Comparison of ENCODE assay signal across 8 mouse cellular contexts in genomic region chr10:83648131-83649020, GRCm38 (mm10). TPM values are rescaled to one million over a fixed set of nuclear protein-coding genes. Genes with fewer than 3 reads are reported as not detected.
DNase-seq lines count a peak whose midpoint lies in the region; ATAC-seq and TF ChIP-seq lines count a peak whose summit lies in the region.

Gene Appl2, minus strand, starts transcription at chr10:83648738.

- under 1% methylated on average over 59 of the region's 59 CpGs for WGBS in forebrain, embryonic 12.5 days
- WGBS in heart, embryonic 16.5 days = under 1% methylated on average over 50 of the region's 59 CpGs
- under 1% methylated on average over 56 of the region's 59 CpGs for WGBS in liver, embryonic 14.5 days (ENCODE audit: insufficient replicate concordance)
- under 1% methylated on average over 59 of the region's 59 CpGs for WGBS in stomach, embryonic 15.5 days

- H3K27me3 ChIP-seq in forebrain, embryonic 12.5 days = no peaks in the 10 kb centered on the region
- H3K27me3 ChIP-seq in heart, embryonic 16.5 days (ENCODE audit: control insufficient read depth, insufficient read depth, low read length) = no peaks in the 10 kb centered on the region
- peaks cover 25% of the 10 kb centered on the region for H3K27me3 ChIP-seq in liver, embryonic 14.5 days (ENCODE audit: control insufficient read depth, insufficient read depth, low read length)
- no peaks in the 10 kb centered on the region for H3K27me3 ChIP-seq in stomach, embryonic 15.5 days (replicated peaks)

- peak within 1 kb of the TSS; percentile 77 for H3K9ac ChIP-seq in forebrain, embryonic 12.5 days
- peak within 1 kb of the TSS; percentile 89 for H3K9ac ChIP-seq in heart, embryonic 16.5 days (ENCODE audit: low read length)
- peak within 1 kb of the TSS; percentile 13 for H3K9ac ChIP-seq in liver, embryonic 14.5 days (replicated peaks)
- peak within 1 kb of the TSS; percentile 87 for H3K9ac ChIP-seq in stomach, embryonic 15.5 days

- H3K4me1 ChIP-seq in brown adipose tissue, adult 24 weeks (ENCODE audit: control insufficient read depth, insufficient read depth, insufficient read length, low read length) = peaks cover 13% of the 10 kb centered on the region
- peaks cover 40% of the 10 kb centered on the region for H3K4me1 ChIP-seq in forebrain, embryonic 12.5 days
- H3K4me1 ChIP-seq in heart, embryonic 16.5 days (ENCODE audit: control insufficient read depth, insufficient read depth, low read length) = peaks cover 30% of the 10 kb centered on the region
- peaks cover 14 to 36% of the 10 kb centered on the region in 2 experiments for H3K4me1 ChIP-seq in liver, embryonic 14.5 days (replicated peaks; ENCODE audit: control insufficient read depth in 2 of 2, insufficient read depth in 2 of 2, low read length in 1 of 2)
- peaks cover 19% of the 10 kb centered on the region for H3K4me1 ChIP-seq in stomach, embryonic 15.5 days

- H3K36me3 ChIP-seq in forebrain, embryonic 12.5 days (replicated peaks) = no peaks in the 10 kb centered on the region
- no peaks in the 10 kb centered on the region for H3K36me3 ChIP-seq in heart, embryonic 16.5 days (ENCODE audit: control insufficient read depth, insufficient read depth)
- no peaks in the 10 kb centered on the region for H3K36me3 ChIP-seq in liver, embryonic 14.5 days (replicated peaks; ENCODE audit: control insufficient read depth, insufficient read depth, low read depth)
- H3K36me3 ChIP-seq in stomach, embryonic 15.5 days = no peaks in the 10 kb centered on the region

- peak within 1 kb of the TSS; percentile 70 for H3K4me2 ChIP-seq in forebrain, embryonic 12.5 days
- H3K4me2 ChIP-seq in heart, embryonic 16.5 days (ENCODE audit: low read depth, low read length) = peak within 1 kb of the TSS; percentile 78
- peak within 1 kb of the TSS; percentile 56 for H3K4me2 ChIP-seq in liver, embryonic 14.5 days (ENCODE audit: low read depth)
- peak within 1 kb of the TSS; percentile 72 for H3K4me2 ChIP-seq in stomach, embryonic 15.5 days

- peak; percentile 71 for ATAC-seq in CD4-positive, CD25-positive, alpha-beta regulatory T cell, adult 4 months
- peak; percentile 97 for ATAC-seq in forebrain, embryonic 12.5 days (ENCODE audit: low FRiP score)
- ATAC-seq in heart, embryonic 16.5 days (replicated peaks; ENCODE audit: extremely low read depth, insufficient read depth, low FRiP score) = peak; percentile 95
- peak; percentile 63 for ATAC-seq in liver, embryonic 14.5 days (ENCODE audit: insufficient read depth)
- peak; percentile 92 for ATAC-seq in stomach, embryonic 15.5 days (ENCODE audit: insufficient read depth, low FRiP score, low read depth)

- no peaks in the 10 kb centered on the region for H3K9me3 ChIP-seq in forebrain, embryonic 12.5 days
- H3K9me3 ChIP-seq in heart, embryonic 16.5 days (replicated peaks; ENCODE audit: control insufficient read depth, low read length) = no peaks in the 10 kb centered on the region
- H3K9me3 ChIP-seq in liver, embryonic 14.5 days (ENCODE audit: control insufficient read depth, low read length) = no peaks in the 10 kb centered on the region
- no peaks in the 10 kb centered on the region for H3K9me3 ChIP-seq in stomach, embryonic 15.5 days

- TF ChIP-seq CTCF in liver, embryonic 14.5 days (IDR thresholded peaks at IDR 0.05; ENCODE audit: low read depth) = 0 out of 2 replicates have a peak, but pooled peaks have one; percentile 4

- peak; percentile 97 for DNase-seq in kidney, postnatal 36 days
- peak in 2 of 3 experiments; percentile 24 to 41 for DNase-seq in liver, embryonic 14.5 days (ENCODE audit: low read depth in 3 of 3, low spot score in 3 of 3)
- DNase-seq in neural tube, embryonic 10.5 days (ENCODE audit: extremely low spot score, low spot score) = peak; percentile 92

- TF ChIP-seq EP300 in liver, embryonic 14.5 days (IDR thresholded peaks at IDR 0.05; ENCODE audit: low read depth) = no peak

- peak within 1 kb of the TSS; percentile 100 for H3K4me3 ChIP-seq in brown adipose tissue, adult 24 weeks (ENCODE audit: insufficient read depth, low read depth, low read length)
- H3K4me3 ChIP-seq in forebrain, embryonic 12.5 days (replicated peaks) = peak within 1 kb of the TSS; percentile 83
- peak within 1 kb of the TSS; percentile 88 for H3K4me3 ChIP-seq in heart, embryonic 16.5 days (ENCODE audit: low read length)
- H3K4me3 ChIP-seq in liver, embryonic 14.5 days (ENCODE audit: insufficient read depth in 1 of 2, low read depth in 2 of 2, low read length in 2 of 2) = peak within 1 kb of the TSS; percentile 52 to 67
- H3K4me3 ChIP-seq in stomach, embryonic 15.5 days (replicated peaks) = peak within 1 kb of the TSS; percentile 79

- H3K27ac ChIP-seq in brown adipose tissue, adult 24 weeks (replicated peaks; ENCODE audit: low read depth, low read length) = peak within 1 kb of the TSS; percentile 77
- peak within 1 kb of the TSS; percentile 81 for H3K27ac ChIP-seq in forebrain, embryonic 12.5 days
- peak within 1 kb of the TSS; percentile 93 for H3K27ac ChIP-seq in heart, embryonic 16.5 days (ENCODE audit: low read length)
- no peak within 1 kb of the TSS for H3K27ac ChIP-seq in liver, embryonic 14.5 days
- peak within 1 kb of the TSS; percentile 86 for H3K27ac ChIP-seq in stomach, embryonic 15.5 days

RNA-seq across cellular contexts. Expression of gene Appl2, which starts in this region (rescaled TPM):
- polyA plus RNA-seq in CD4-positive, CD25-positive, alpha-beta regulatory T cell, adult 4 months (2017; shearing (Covaris generic)) = 1 to 10 TPM; 4.0 to 7.8 TPM
- polyA plus RNA-seq in brown adipose tissue, adult 24 weeks (2012; ENCODE audit: insufficient read depth, insufficient read length, missing spikeins) = 15.2 and 19.1 TPM in 2 replicates
- polyA plus RNA-seq in forebrain, embryonic 12.5 days (2016; fragmentation: Nextera tagmentation; extraction: Ambion mirVana) = 41.4 and 47.6 TPM in 2 replicates
- 37.9 and 42.1 TPM in 2 replicates for polyA plus RNA-seq in heart, embryonic 16.5 days (2015; fragmentation: Nextera tagmentation; extraction: Ambion mirVana)
- polyA plus RNA-seq in liver, embryonic 14.5 days (2012; rRNA removed) = 4.6 and 6.9 TPM in 2 replicates
- 5.4 and 8.7 TPM in 2 replicates for polyA plus RNA-seq in liver, embryonic 14.5 days (2014; fragmentation: Nextera tagmentation; extraction: Ambion mirVana)
- 61.4 and 70.1 TPM in 2 replicates for polyA plus RNA-seq in stomach, embryonic 15.5 days (2015; fragmentation: Nextera tagmentation; extraction: Ambion mirVana)

Comparison
In these comparisons a context has a peak if more than half of its experiments do, and no peak if none do; other contexts are left out.
1. H3K9ac ChIP-seq: peak in every context shown above with its lines; median percentile 89 in heart, embryonic 16.5 days; 87 in stomach, embryonic 15.5 days; 77 in forebrain, embryonic 12.5 days; 13 in liver, embryonic 14.5 days.
2. DNase-seq: peak in every context shown above with its lines; median percentile 97 in kidney, postnatal 36 days; 92 in neural tube, embryonic 10.5 days; 32 in liver, embryonic 14.5 days.